Mouse (Mus musculus) C2C12 (cell line): ENCODE measurements around the gene Stox2. TPM values are rescaled to one million over a fixed set of nuclear protein-coding genes. Genes with fewer than 3 reads are reported as not detected.

ENCODE experiments used
- H3K27me3 ChIP-seq: one replicate; pipeline ENCODE4 v1.6.1; 2011; ENCODE audit not compliant: control insufficient read depth, insufficient read depth, insufficient read length
- H3K36me3 ChIP-seq: one replicate; pipeline ENCODE4 v1.6.1; 2011; ENCODE audit not compliant: control insufficient read depth, insufficient read depth
- H3K4me3 ChIP-seq: one replicate; pipeline ENCODE4 v1.5.1; 2011; ENCODE audit warnings: mild to moderate bottlenecking, control low read depth; ENCODE audit not compliant: poor library complexity, insufficient read depth, severe bottlenecking
- H3K79me2 ChIP-seq: one replicate; pipeline ENCODE4 v1.6.1; 2011; ENCODE audit not compliant: control insufficient read depth, insufficient read depth
- H3K79me3 ChIP-seq: one replicate; pipeline ENCODE4 v1.6.1; 2011; ENCODE audit warnings: low read depth, control low read depth
- H3ac ChIP-seq: one replicate; pipeline ENCODE3; 2011; ENCODE audit warnings: low read depth; ENCODE audit not compliant: control insufficient read depth, insufficient read length
- CEBPB ChIP-seq: IDR thresholded peaks from one replicate; pipeline ENCODE4 v1.6.1; 2011; ENCODE audit warnings: low read depth, mild to moderate bottlenecking, control low read depth, moderate library complexity
- CTCF ChIP-seq: IDR thresholded peaks from one replicate; pipeline ENCODE4 v1.5.1; 2011; ENCODE audit not compliant: control insufficient read depth, insufficient read depth, insufficient read length
- FOSL1 ChIP-seq: IDR thresholded peaks from one replicate; pipeline ENCODE4 v1.8.0; 2011; ENCODE audit warnings: mild to moderate bottlenecking, low read length; ENCODE audit not compliant: poor library complexity, insufficient read depth, severe bottlenecking
- MAX ChIP-seq: IDR thresholded peaks from one replicate; pipeline ENCODE4 v1.6.1; 2011; ENCODE audit warnings: mild to moderate bottlenecking, control low read depth
- MYOD1 ChIP-seq: IDR thresholded peaks from one replicate; pipeline ENCODE4 v1.6.1; 2011; ENCODE audit warnings: low read depth; ENCODE audit not compliant: control insufficient read depth, insufficient read length
- MYOG ChIP-seq: IDR thresholded peaks from one replicate; pipeline ENCODE4 v1.6.1; 2011; ENCODE audit not compliant: control insufficient read depth, insufficient read length; ENCODE audit errors: extremely low read depth
- USF1 ChIP-seq: IDR thresholded peaks from one replicate; pipeline ENCODE4 v1.6.1; 2011; ENCODE audit warnings: low read depth, mild to moderate bottlenecking, control low read depth, moderate library complexity
- polyA plus RNA-seq: library from polyadenylated mRNA; unstranded; fragments of >200 nt; fragmentation: generic; extraction: Trizol; gene quantifications from one replicate; pipeline ENCODE4 v1.2.1, GENCODE M21; 2012; ENCODE audit warnings: missing spikeins

The Stox2 gene
- polyA plus RNA-seq, 1 experiment, result 0.01 TPM

- peaks cover 14% of the 10 kb centered on the region for H3K27me3 ChIP-seq
- no peak overlapping the region for H3K4me3 ChIP-seq
- TF ChIP-seq MAX, result no peak
- TF ChIP-seq FOSL1, result no peak
- TF ChIP-seq CTCF, result no peak
- TF ChIP-seq MYOD1, result no peak
- no peak for TF ChIP-seq MYOG
- no peak for TF ChIP-seq USF1
- TF ChIP-seq CEBPB, result no peak
- H3ac ChIP-seq, result no peak overlapping the region
- no peaks in the 10 kb centered on the region for H3K79me3 ChIP-seq
- no peaks in the 10 kb centered on the region for H3K36me3 ChIP-seq
- H3K79me2 ChIP-seq, result no peaks in the 10 kb centered on the region
Measured at GRCm38 (mm10) chr8:47412696-47413523, 33.3 kb downstream of the Stox2 start.

- Histone ChIP-seq H3K79me2 (no peaks in the 10 kb centered on the region), H3K36me3 (no peaks in the 10 kb centered on the region), H3K27me3 (peaks cover 14% of the 10 kb centered on the region), H3K4me3 (no peak overlapping the region), H3K79me3 (no peaks in the 10 kb centered on the region), H3ac (no peak overlapping the region)
- TF ChIP-seq CTCF (no peak), FOSL1 (no peak), USF1 (no peak), MAX (no peak), MYOD1 (no peak), MYOG (no peak), CEBPB (no peak)
Measured at GRCm38 (mm10) chr8:47411994-47412695, 34.0 kb downstream of the Stox2 start.

- TF ChIP-seq FOSL1 (no peak), MYOG (no peak), CEBPB (no peak), MAX (no peak), CTCF (no peak), MYOD1 (no peak), USF1 (no peak)
- Histone ChIP-seq H3K79me3 (no peaks in the 10 kb centered on the region), H3ac (no peak overlapping the region), H3K79me2 (no peaks in the 10 kb centered on the region), H3K27me3 (peaks cover 14% of the 10 kb centered on the region), H3K36me3 (no peaks in the 10 kb centered on the region), H3K4me3 (no peak overlapping the region)
Measured at GRCm38 (mm10) chr8:47411321-47411720, 34.8 kb downstream of the Stox2 start.

- Histone ChIP-seq H3K79me3 (no peaks in the 10 kb centered on the region), H3K4me3 (no peak overlapping the region), H3ac (no peak overlapping the region), H3K36me3 (no peaks in the 10 kb centered on the region), H3K27me3 (peaks cover 14% of the 10 kb centered on the region), H3K79me2 (no peaks in the 10 kb centered on the region)
- TF ChIP-seq MYOD1 (no peak), CEBPB (no peak), MAX (no peak), USF1 (no peak), FOSL1 (no peak), CTCF (no peak), MYOG (no peak)
Measured at GRCm38 (mm10) chr8:47409061-47409460, 37.1 kb downstream of the Stox2 start.

- Histone ChIP-seq H3K4me3 (no peak overlapping the region), H3ac (no peak overlapping the region), H3K36me3 (no peaks in the 10 kb centered on the region), H3K27me3 (peaks cover 7% of the 10 kb centered on the region), H3K79me3 (no peaks in the 10 kb centered on the region), H3K79me2 (no peaks in the 10 kb centered on the region)
- TF ChIP-seq CTCF (no peak), MAX (no peak), MYOD1 (no peak)
Measured at GRCm38 (mm10) chr8:47404852-47405251, 41.3 kb downstream of the Stox2 start.
